Mouse (Mus musculus) liver, postnatal 0 days (tissue): ENCODE measurements around the gene Khnyn. TPM values are rescaled to one million over a fixed set of nuclear protein-coding genes. Genes with fewer than 3 reads are reported as not detected.

ENCODE experiments used
- ATAC-seq: fragments of 200-750 bp; cut with Nextera tagmentation; 2 replicates; pipeline ENCODE4 v1.8.0; 2017; ENCODE audit warnings: mild to moderate bottlenecking, moderate library complexity
- DNase-seq: peaks from one replicate; pipeline ENCODE4 v3.0.0-alpha.2; 2016
- H3K27ac ChIP-seq: fragments of 300-500 bp; sonication (generic); 2 replicates; pipeline ENCODE4 v1.5.1; 2014; ENCODE audit warnings: antibody characterized with exemption, moderate library complexity, mild to moderate bottlenecking, low read depth
- H3K27me3 ChIP-seq: fragments of 300-500 bp; sonication (generic); 2 replicates; pipeline ENCODE4 v1.6.1; 2014; ENCODE audit warnings: low read length, control low read depth, mixed read lengths; ENCODE audit not compliant: insufficient read depth
- H3K36me3 ChIP-seq: fragments of 300-500 bp; sonication (generic); replicated peaks from 2 replicates; pipeline ENCODE4 v1.6.1; 2014; ENCODE audit warnings: mild to moderate bottlenecking, control low read depth, low read length, moderate library complexity, mixed read lengths; ENCODE audit not compliant: insufficient read depth
- H3K4me1 ChIP-seq: fragments of 300-500 bp; sonication (generic); 2 replicates; pipeline ENCODE4 v1.6.1; 2014; ENCODE audit warnings: antibody characterized with exemption, mild to moderate bottlenecking, control low read depth; ENCODE audit not compliant: insufficient read depth
- H3K4me2 ChIP-seq: fragments of 300-500 bp; sonication (generic); 2 replicates; pipeline ENCODE4 v1.6.1; 2014; ENCODE audit warnings: low read depth, mild to moderate bottlenecking, low read length, moderate library complexity, mixed read lengths
- H3K4me3 ChIP-seq: fragments of 300-500 bp; sonication (generic); 2 replicates; pipeline ENCODE4 v1.5.1; 2014; ENCODE audit warnings: low read depth, low read length
- H3K9ac ChIP-seq: fragments of 300-500 bp; sonication (generic); replicated peaks from 2 replicates; pipeline ENCODE4 v1.6.1; 2014; ENCODE audit warnings: mild to moderate bottlenecking, moderate library complexity
- H3K9me3 ChIP-seq: fragments of 300-500 bp; sonication (generic); 2 replicates; pipeline ENCODE4 v1.6.1; 2016; ENCODE audit warnings: mild to moderate bottlenecking, control low read depth, low read length, mixed read lengths
- CTCF ChIP-seq: sonication (generic); IDR thresholded peaks from 2 replicates; pipeline ENCODE4 v1.5.1; 2016; ENCODE audit warnings: antibody characterized with exemption, low read depth
- EP300 ChIP-seq: IDR thresholded peaks from 2 replicates; pipeline ENCODE4 v1.6.1; 2016; ENCODE audit warnings: antibody characterized with exemption, low read depth, mild to moderate bottlenecking
- WGBS: fragments of 180-500 bp; shearing (Covaris S2); extraction: QIAGEN DNeasy Blood & Tissue Kit; methylation state at CpG from one replicate; pipeline ENCODE4 v1.1.7; 2014; ENCODE audit not compliant: insufficient replicate concordance; 5-methylcytosine and 5-hydroxymethylcytosine counted together
- polyA plus RNA-seq: library from polyadenylated mRNA; unstranded; fragments of >200 nt; fragmentation: Nextera tagmentation; extraction: Ambion mirVana; gene quantifications from 2 replicates; pipeline ENCODE4 v1.2.1, GENCODE M21; 2015

The Khnyn gene
- polyA plus RNA-seq, 1 experiment from 2014 or later: 5.2 TPM

GRCm38 (mm10) chr14:55944575-55944974, 59.8 kb downstream of the Khnyn start, which contains the start of gene Cma1:
TSS of gene Cma1 (minus strand) at chr14:55944675.
- H3K9ac ChIP-seq: no peak within 1 kb of the TSS
- no peaks in the 10 kb centered on the region for H3K4me1 ChIP-seq
- no peaks in the 10 kb centered on the region for H3K9me3 ChIP-seq
- no peaks in the 10 kb centered on the region for H3K36me3 ChIP-seq
- no peak within 1 kb of the TSS for H3K27ac ChIP-seq
- TF ChIP-seq EP300 (no peak), CTCF (no peak)
- 60% methylated on average over 4 of the region's 4 CpGs for WGBS
- H3K4me3 ChIP-seq: no peak within 1 kb of the TSS
- H3K4me2 ChIP-seq: no peak within 1 kb of the TSS
- H3K27me3 ChIP-seq: no peaks in the 10 kb centered on the region
- ATAC-seq (no peak), DNase-seq (no peak)

GRCm38 (mm10) chr14:55946269-55946969, 61.7 kb downstream of the Khnyn start:
- no peak overlapping the region for H3K4me3 ChIP-seq
- ATAC-seq: no peak
- 36% methylated on average over 2 of the region's 2 CpGs for WGBS

More at GRCm38 (mm10) chr14:55946269-55946969, 61.7 kb downstream of the Khnyn start:
- H3K9ac ChIP-seq: no peak overlapping the region
- no peak overlapping the region for H3K4me2 ChIP-seq
- H3K9me3 ChIP-seq: no peaks in the 10 kb centered on the region
- DNase-seq: no peak
- H3K4me1 ChIP-seq: no peaks in the 10 kb centered on the region
- H3K36me3 ChIP-seq: no peaks in the 10 kb centered on the region
- H3K27me3 ChIP-seq: no peaks in the 10 kb centered on the region
- no peak for TF ChIP-seq EP300
- TF ChIP-seq CTCF: no peak
- H3K27ac ChIP-seq: no peak overlapping the region

Other genes starting within 250 kb of the Khnyn start
- gene Ipo4, start 249.0 kb upstream of the Khnyn start, polyA plus RNA-seq: 14.7 and 16.6 TPM in 2 replicates
- gene Gm49378, start 247.1 kb upstream of the Khnyn start, polyA plus RNA-seq: 0.99 and 1.6 TPM in 2 replicates
- 39.3 and 42.8 TPM in 2 replicates for gene Tm9sf1, start 241.1 kb upstream of the Khnyn start, polyA plus RNA-seq
- gene Tssk4, start 234.8 kb upstream of the Khnyn start, polyA plus RNA-seq: 0.06 and 0.21 TPM in 2 replicates
- 16.0 and 16.1 TPM in 2 replicates for gene Mdp1, start 224.4 kb upstream of the Khnyn start, polyA plus RNA-seq
- 15.0 and 17.4 TPM in 2 replicates for gene Gmpr2, start 213.0 kb upstream of the Khnyn start, polyA plus RNA-seq
- gene Nedd8, start 212.8 kb upstream of the Khnyn start, polyA plus RNA-seq: 228 and 231 TPM in 2 replicates
- 11.5 and 14.1 TPM in 2 replicates for gene Tinf2, start 203.1 kb upstream of the Khnyn start, polyA plus RNA-seq
- gene Tgm1, start 171.0 kb upstream of the Khnyn start, polyA plus RNA-seq: 3.6 and 4.7 TPM in 2 replicates
- gene Rabggta, start 162.7 kb upstream of the Khnyn start, polyA plus RNA-seq: 18.5 and 21.2 TPM in 2 replicates
- 98.6 and 103 TPM in 2 replicates for gene Dhrs1, start 139.3 kb upstream of the Khnyn start, polyA plus RNA-seq
- 13.2 and 14.5 TPM in 2 replicates for gene Nop9, start 139.3 kb upstream of the Khnyn start, polyA plus RNA-seq
- gene Cideb, start 126.5 kb upstream of the Khnyn start, polyA plus RNA-seq: 191 and 192 TPM in 2 replicates
- gene Ltb4r2, start 123.5 kb upstream of the Khnyn start, polyA plus RNA-seq: 1.8 and 2.1 TPM in 2 replicates
- gene Ltb4r1, start 119.0 kb upstream of the Khnyn start, polyA plus RNA-seq: 21.6 and 22.0 TPM in 2 replicates
- gene Adcy4, start 100.9 kb upstream of the Khnyn start, polyA plus RNA-seq: 1.5 and 1.7 TPM in 2 replicates
- gene Ripk3, start 96.1 kb upstream of the Khnyn start, polyA plus RNA-seq: 9.6 and 10.3 TPM in 2 replicates
- 0.41 and 0.63 TPM in 2 replicates for gene Nfatc4, start 61.8 kb upstream of the Khnyn start, polyA plus RNA-seq
- 0.63 and 0.70 TPM in 2 replicates for gene Nynrin, start 30.9 kb upstream of the Khnyn start, polyA plus RNA-seq
- 0.29 and 0.40 TPM in 2 replicates for gene Cbln3, start 555 bp upstream of the Khnyn start, polyA plus RNA-seq
- 26.2 and 26.9 TPM in 2 replicates for gene Sdr39u1, start 15.3 kb downstream of the Khnyn start, polyA plus RNA-seq
- 0.59 and 1.7 TPM in 2 replicates for gene Cma1, start 59.7 kb downstream of the Khnyn start, polyA plus RNA-seq
- gene Cma2, start 66.0 kb downstream of the Khnyn start, polyA plus RNA-seq: not detected in 2 replicates
- gene Mcpt1, start 133.0 kb downstream of the Khnyn start, polyA plus RNA-seq: not detected in 2 replicates
- not detected in 2 replicates for gene Mcpt9, start 145.5 kb downstream of the Khnyn start, polyA plus RNA-seq
- 0.23 and 0.27 TPM in 2 replicates for gene Mcpt2, start 157.1 kb downstream of the Khnyn start, polyA plus RNA-seq
- 0.26 and 0.51 TPM in 2 replicates for gene Mcpt4, start 177.4 kb downstream of the Khnyn start, polyA plus RNA-seq
- 13.3 and 19.0 TPM in 2 replicates for gene Mcpt8, start 200.3 kb downstream of the Khnyn start, polyA plus RNA-seq
- gene Ctsg, start 217.6 kb downstream of the Khnyn start, polyA plus RNA-seq: 38.6 and 41.3 TPM in 2 replicates
- not detected in 2 replicates for gene Gzme, start 235.7 kb downstream of the Khnyn start, polyA plus RNA-seq
- gene Gzmd, start 247.7 kb downstream of the Khnyn start, polyA plus RNA-seq: not detected in 2 replicates